Mouse (Mus musculus) cerebellum, adult 9-11 months (tissue): ENCODE results near the gene Htr2a.

ENCODE experiments used
- DNase-seq: peaks from one replicate; pipeline ENCODE4 v3.0.0; 2022

Htr2a gene

DNA sequence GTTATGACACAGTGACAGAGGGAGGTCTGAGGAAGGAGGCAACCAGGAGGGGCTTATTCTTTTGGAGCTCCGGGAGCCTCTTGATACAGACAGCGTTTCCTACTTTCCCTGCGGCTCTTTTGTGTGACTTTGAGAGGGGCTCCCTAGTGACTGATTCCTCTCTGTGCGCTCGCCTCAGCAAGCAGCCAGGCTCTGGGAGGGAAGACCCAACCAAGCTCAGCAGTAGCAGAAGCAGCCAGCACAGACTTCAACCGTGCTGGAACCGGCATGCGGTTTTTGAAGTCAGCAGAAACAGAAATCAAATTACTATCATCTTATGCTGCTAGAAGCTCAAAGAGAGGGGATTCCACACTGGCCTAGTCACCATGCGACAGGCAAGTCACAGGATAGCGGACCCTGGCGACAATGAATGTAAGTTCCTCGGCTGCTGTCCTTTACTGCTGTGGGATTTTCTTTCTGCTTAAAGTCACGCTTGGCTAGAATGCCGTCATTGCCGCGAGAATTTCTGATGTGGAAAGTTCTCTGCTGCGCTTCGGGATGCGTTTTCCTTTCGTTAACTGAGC, at the start of gene Htr2a:
Htr2a (plus strand) TSS at position 22 of the 563 bp plus-strand sequence.
- DNase-seq = no peak

GRCm38 (mm10) chr14:74601333-74602087, 39.1 kb upstream of the Htr2a start:
- no peak for DNase-seq

DNA sequence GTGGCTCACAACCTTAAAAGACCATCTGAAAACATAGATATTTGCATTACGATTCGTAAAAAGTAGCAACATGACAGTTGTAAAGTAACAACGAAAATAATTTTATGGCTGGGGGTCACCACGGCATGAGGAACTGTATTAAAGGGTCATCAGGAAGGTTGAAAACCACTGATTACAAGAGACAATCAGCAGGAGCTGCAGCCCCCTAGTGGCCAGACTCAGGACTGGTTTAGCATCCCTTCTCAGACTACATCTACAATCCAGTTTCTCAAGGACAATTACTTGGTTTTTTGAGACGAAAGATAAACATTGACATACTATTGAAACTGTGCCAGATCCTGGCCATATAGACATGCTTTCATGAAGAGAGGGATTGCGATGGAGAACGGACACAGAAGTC, 38.1 kb upstream of the Htr2a start:
- DNase-seq = peak; percentile 5

GRCm38 (mm10) chr14:74603131-74603766, 37.4 kb upstream of the Htr2a start:
- no peak for DNase-seq

- no peak for DNase-seq
These were observed 29.3 kb upstream of the Htr2a start for GRCm38 (mm10) chr14:74611326-74611725.

DNA sequence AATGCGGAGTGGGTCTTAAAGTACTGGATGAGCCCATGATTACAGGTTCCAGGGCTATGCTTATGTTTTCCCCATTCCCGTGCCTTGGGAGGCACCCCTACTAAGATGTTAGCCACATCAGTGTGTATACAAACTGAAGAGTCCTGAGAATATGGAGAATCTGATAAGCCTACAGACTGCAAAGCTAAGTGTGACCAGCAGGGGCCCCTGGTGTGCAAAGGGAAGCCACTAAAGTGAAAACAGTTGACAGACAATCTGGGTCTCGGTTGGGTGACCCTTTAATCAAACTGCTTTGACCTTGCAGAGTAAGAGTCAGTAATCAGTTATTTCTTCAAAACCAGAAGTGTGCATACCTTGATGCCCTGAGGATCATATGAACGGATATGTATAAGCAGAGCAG, 21.8 kb upstream of the Htr2a start:
- DNase-seq = no peak

GRCm38 (mm10) chr14:74638071-74638470, 2.6 kb upstream of the Htr2a start:
- DNase-seq = no peak

GRCm38 (mm10) chr14:74641668-74642230, 1.1 kb downstream of the Htr2a start:
- no peak for DNase-seq

- peak; percentile 39 for DNase-seq
These were observed 2.7 kb downstream of the Htr2a start for GRCm38 (mm10) chr14:74643296-74643695.

GRCm38 (mm10) chr14:74646107-74646793, 5.6 kb downstream of the Htr2a start:
- no peak for DNase-seq

GRCm38 (mm10) chr14:74650001-74650400, 9.4 kb downstream of the Htr2a start:
- DNase-seq = no peak

DNA sequence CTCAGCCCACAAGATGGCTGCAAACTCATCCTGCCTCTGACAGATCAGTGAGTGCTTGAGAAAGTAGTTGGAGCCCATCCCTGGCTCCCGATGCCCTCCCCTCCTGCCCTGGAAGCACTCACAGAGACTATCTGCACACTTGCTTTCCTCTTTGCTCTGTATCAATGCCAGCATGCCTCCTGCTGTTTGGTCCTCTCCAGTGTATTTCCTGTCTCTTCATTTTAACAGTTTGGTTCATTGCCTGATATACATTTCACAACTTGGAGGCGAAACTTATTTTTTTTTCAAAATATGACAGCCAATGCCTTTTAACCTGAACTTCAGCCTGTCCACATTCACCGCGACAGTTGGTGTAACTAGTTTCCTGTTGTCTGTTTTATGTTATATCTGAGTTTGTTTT, 11.0 kb downstream of the Htr2a start:
- no peak for DNase-seq

- DNase-seq = no peak
These were observed 16.6 kb downstream of the Htr2a start for GRCm38 (mm10) chr14:74657227-74657626.

GRCm38 (mm10) chr14:74659411-74659841, 18.8 kb downstream of the Htr2a start:
- no peak for DNase-seq

GRCm38 (mm10) chr14:74672137-74673019, 31.7 kb downstream of the Htr2a start:
- DNase-seq = no peak

GRCm38 (mm10) chr14:74673020-74673350, 32.3 kb downstream of the Htr2a start:
- DNase-seq = no peak

GRCm38 (mm10) chr14:74673584-74673983, 32.9 kb downstream of the Htr2a start:
- DNase-seq = no peak

DNA sequence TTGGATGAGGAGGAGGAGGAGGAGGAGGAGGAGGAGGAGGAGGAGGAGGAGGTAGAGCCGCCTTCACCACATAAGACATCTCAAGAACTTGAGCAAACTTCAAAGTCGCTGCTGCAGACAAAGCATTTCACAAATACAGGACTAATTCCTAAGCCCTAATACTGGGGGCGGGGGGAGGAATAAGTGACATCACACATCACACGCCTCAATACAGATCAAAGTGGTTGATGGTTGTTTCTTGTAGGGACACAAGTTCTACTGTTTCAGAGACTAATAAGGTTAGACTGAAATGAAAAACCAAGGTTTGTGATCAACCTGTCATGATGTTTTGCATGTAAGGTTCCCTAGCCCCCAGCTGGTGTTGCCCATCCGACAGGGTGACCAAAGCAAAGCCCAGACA, 39.2 kb downstream of the Htr2a start:
- DNase-seq = no peak

GRCm38 (mm10) chr14:74684298-74684978, 43.8 kb downstream of the Htr2a start:
- no peak for DNase-seq

DNA sequence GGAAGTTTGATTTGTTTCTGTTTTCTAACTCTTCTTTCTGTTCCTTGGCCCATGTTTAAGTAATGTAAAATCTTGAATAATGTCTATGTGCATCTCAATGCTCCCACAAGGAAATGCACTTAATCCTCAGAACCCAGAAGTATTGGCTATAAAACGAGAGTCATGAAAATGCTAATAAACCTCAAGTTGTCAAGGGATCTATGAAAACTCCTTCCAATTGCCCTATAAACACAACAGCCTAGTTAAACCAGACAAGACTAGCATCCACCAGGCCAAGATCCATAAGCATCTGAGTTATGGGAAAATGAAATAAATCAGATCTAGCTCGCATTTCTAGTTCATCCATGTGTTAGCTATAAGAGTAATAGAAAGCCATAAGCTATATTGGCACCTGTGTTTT, 51.3 kb downstream of the Htr2a start:
- no peak for DNase-seq

- no peak for DNase-seq
These were observed 56.1 kb downstream of the Htr2a start for GRCm38 (mm10) chr14:74696766-74697165.

DNA sequence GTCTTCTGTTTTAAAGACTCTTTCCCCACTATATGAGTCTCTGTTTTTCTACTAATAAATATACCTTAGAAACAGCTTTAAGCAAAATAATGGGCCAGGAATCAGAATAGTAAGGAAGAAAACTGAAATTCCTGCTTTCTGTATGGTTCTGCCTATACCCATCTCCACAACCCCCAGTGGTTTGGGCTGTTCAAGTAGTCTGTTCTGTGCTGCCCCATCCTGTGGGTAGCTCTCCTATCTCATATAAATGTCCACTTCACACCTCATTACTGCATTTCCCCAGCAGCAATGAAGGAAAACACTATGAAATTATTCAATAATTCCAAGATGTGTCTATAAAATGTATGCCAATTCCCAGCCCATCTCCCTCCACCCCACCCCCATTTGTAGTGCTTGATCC, 56.8 kb downstream of the Htr2a start:
- DNase-seq = no peak
